Mouse (Mus musculus): Measurements from ENCODE around the gene Rfesd.

The Rfesd gene

DNA sequence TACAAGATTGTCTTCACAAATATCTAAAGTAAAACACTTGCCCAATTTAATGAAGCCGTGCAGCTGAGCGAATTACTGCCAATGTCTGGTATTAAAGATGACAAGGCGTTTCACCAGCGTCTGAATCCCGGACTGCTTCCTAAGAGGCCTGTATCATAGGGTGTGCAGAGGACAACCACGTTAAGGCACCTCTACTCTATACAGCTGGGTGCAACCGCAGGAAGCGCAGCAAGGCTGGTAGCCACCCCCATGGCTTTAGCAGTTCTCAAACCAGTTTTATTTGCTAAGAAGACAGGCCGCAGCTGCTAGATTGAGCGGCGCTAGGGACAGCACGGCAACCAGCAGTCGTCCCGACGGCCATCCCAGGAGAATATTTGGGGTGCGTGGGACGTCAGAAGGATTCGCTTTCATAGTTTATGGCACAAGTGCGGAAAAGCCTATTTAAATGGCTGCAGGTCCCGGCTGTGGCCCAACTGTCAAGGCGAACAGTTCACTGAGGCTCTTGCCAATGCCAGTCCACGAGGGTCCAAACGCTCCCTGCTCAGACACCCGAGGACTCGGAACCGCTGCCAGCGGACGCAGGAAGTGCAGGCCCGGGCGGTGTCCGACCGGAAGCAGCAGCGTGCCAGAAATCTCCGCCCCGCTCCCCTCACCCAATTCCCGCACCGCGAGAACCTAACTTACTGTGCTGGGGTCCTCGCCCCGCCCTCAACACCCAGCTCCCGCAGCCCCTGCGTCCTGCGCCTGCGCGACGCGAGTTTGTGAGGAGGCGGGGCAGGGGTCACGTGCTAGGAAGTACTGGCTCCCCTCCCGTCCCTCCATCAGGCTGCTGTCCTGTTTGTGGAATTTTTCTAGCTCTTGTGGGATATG is at the start of gene Rfesd:
TSS of gene Rfesd (minus strand) at position 746 of the 870 bp plus-strand sequence.
- in situ Hi-C loops (cut with MboI, MseI): loop anchor here (10.0 kb wide), 1 partner anchor 1757 kb away; no protein-coding TSS in a partner anchor

- in situ Hi-C loops (cut with MboI, MseI): no loop called here
Measured at GRCm38 (mm10) chr13:76064363-76064945, 45.9 kb upstream of the Rfesd start.

DNA sequence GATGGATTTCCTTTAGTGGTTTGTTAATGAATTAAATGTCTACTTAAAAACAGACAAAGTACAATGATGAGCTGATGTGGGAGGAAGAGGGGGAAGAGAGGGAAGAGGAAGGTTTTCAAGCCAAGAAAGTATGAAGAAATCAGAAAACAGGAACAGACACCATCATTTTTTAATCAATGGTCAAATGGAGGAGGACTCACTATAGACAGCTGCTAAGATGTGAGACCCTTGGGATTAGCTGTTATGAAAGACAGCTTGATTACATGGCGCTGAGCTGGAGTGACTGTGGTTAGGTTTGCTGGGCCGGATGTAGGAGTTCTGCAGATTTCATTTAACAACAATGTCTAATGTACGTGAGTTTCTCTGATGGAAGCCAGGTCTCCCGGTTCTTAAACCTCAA is 45.0 kb upstream of the Rfesd start:
- in situ Hi-C loops (cut with MboI, MseI): no loop called here

DNA sequence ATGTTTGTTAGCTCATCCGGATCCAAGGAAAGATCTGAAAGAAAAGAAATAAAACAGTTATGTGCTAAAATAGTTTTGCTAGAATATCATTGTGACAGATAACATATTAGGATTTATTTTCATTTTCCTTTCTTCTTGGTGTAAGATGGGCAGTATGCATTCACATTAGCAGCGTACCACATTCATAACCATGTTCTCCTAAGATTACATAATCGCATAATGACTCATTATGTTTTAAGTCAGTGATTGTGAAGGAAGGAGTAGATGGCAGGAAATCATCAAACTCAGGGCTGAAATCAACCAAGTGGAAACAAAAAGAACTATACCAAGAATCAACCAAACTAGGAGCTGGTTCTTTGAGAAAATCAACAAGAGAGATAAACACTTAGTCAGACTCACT is 44.0 kb upstream of the Rfesd start:
- in situ Hi-C loops (cut with MboI, MseI): no loop called here

DNA sequence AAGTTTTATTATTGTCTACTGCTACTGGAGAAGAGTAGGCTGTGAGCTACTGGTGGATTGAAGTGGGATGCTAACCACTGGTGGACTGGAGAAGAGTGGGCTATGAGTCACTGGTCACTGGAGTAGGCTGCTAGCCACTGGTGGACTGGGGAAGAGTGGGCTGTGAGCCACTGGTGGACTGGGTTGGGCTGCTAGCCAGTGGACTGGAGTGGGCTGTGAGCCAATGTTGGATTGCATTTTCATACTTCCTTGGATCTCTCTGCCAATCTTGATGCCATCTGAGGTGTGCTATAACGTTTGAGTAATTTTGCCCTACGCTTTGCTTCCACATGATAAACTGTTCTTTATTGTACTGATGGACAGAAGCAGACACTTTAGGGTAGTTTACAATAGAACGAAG is 43.6 kb upstream of the Rfesd start:
- in situ Hi-C loops (cut with MboI, MseI): no loop called here

- in situ Hi-C loops (cut with MboI, MseI): no loop called here
Measured at GRCm38 (mm10) chr13:76059591-76059990, 41.1 kb upstream of the Rfesd start.

DNA sequence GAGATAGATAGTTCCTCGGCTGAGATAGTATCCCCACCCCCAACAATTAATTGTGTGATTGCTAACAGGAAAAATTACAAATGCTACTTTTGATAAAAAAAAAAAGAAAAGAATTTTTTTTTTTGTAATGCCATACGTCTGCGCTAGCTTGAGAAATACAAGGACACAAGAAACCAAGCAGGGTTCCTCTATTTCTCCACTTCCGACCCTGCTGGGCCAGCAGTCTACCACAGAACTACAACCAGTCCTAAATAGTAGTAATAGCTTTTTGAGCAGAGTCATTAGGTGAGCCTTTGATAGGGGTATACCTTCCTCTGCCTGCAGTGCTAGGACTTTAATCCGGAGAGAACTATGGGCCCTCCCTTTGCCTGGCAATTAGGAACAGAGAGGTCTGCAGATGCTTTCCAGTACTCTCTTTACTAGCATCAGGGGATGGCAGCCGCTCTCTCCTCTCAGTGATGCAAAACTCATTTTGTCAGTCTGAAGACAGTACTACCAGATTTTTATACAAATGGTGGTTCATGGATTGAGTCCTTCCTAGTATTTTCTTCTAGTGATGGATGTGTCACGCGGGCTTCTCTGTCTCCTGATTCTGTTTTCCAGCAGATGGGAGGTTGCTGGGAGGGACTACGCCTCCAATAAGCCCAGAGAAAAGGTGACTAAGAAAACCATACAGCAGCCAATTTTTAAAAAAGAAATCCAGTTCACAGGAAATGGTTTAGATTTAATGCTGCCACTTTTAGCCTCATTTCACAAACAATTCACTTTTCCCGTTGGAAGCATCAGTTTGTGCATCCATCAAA is 38.9 kb upstream of the Rfesd start:
- in situ Hi-C loops (cut with MboI, MseI): no loop called here

DNA sequence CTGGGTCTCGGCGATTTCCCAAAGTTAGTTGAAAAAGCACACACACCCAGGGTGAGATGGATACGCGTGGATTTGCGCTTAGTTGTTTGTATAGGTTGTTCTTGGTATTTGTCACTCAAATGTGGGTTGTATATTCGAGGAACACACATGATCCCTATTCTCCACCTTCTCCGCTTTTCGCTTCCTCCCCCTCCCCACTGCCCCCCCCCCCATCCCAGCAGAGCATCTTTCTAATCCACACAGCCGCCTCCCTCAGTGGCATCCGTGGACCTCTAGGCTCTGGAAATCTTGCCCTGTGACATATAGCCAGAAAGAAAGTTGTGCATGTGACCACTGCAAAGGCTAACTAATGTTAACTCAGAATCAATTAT is 38.4 kb upstream of the Rfesd start, which contains the start of gene Gpr150:
TSS of gene Gpr150 (minus strand) at position 101 of the 371 bp plus-strand sequence.
- in situ Hi-C loops (cut with MboI, MseI): no loop called here

GRCm38 (mm10) chr13:76056261-76056724 is 37.8 kb upstream of the Rfesd start:
- in situ Hi-C loops (cut with MboI, MseI): no loop called here

DNA sequence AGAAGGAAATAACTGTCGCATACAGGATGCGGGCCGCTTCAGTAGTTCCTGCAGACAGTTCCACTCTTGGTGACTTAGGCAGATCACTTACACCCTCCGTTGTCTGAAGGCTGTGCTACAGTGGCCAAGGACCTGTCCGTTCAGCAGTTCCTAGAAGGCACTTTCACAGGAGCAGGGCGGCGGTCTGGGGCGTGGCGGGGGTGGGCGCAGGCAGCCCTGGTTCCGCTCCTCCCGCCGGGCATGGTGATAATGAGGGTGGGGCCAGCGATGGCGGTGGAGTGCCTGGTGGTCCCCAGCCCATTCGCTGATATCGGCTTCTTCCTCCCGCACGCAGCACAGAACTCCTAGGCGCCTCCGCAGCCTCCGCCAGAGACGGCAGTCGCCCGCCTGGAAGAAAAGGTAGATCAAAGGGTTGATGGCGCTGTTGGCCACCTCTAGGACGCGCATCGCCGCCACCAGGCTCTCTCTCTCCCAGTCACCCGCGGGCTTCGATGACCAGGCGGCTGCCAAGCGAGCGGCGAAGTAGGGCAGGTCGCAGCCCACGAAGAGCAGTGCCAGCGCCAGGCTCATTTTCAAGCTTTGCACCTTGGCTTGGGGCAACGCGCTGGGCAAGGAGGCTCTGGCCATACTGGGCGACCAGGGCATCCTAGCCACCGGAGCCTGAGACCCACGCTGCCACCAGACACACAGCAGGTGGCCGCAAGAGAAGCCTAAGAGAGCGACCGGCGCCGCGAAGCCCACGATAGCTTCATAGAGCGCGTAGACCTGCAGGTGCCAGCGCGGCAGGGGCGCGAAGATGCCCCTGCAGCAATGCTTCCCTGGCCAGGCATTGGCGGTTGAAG is 37.1 kb upstream of the Rfesd start:
- in situ Hi-C loops (cut with MboI, MseI): no loop called here

GRCm38 (mm10) chr13:76044971-76045370 is 26.5 kb upstream of the Rfesd start:
- in situ Hi-C loops (cut with MboI, MseI): no loop called here

- in situ Hi-C loops (cut with MboI, MseI): no loop called here
Measured at GRCm38 (mm10) chr13:76042455-76042854, 23.9 kb upstream of the Rfesd start.

DNA sequence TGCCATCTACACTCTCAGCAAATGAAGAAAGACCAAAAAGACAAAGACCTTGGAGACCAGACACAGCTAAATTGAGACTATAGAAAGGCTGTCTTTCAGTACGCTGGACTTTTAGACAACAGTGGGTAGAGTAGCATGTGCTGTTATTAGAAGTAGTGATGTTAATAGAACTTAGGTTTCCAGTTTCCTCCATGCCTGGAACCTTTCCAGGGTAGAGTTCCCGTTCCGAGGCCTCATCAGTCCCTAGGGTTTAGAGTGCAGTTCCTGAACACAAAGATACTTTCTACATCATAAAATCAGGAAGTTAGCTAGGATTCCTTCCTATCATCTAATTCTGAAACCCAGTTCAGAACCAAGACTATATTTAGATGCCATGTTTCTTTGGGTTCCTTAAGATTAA is 6.1 kb upstream of the Rfesd start:
- in situ Hi-C loops (cut with MboI, MseI): loop anchor here (10.0 kb wide), 1 partner anchor 190 kb away; the partner anchor contains the start of gene Glrx

DNA sequence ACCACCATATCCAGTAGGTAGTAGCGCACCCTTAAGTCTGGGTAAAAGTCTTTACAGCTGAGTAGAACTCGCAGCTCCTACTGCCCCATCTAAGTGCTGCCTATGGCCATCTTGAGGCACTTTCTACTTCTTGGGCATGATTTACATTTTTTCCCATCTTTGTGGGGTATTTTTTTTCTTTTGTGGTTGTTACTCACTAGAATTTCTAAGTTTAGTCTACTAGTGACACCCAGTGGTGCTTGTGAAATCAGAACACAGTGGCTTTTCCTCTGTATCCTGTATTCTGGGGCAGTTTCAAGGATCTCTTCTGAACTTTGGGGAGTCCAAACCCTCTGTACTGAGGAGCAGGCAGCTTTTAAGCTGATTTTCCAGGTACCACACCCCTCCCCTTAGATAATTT is 3.3 kb upstream of the Rfesd start:
- in situ Hi-C loops (cut with MboI, MseI): loop anchor here (10.0 kb wide), 1 partner anchor 187 kb away; the partner anchor contains the start of gene Glrx

GRCm38 (mm10) chr13:76018844-76019400 is 403 bp upstream of the Rfesd start:
- in situ Hi-C loops (cut with MboI, MseI): loop anchor here (10.0 kb wide), 1 partner anchor 1756 kb away; no protein-coding TSS in a partner anchor

GRCm38 (mm10) chr13:76017465-76017864 is 1.1 kb downstream of the Rfesd start:
- in situ Hi-C loops (cut with MboI, MseI): loop anchor here (10.0 kb wide), 1 partner anchor 1757 kb away; no protein-coding TSS in a partner anchor

- in situ Hi-C loops (cut with MboI, MseI): loop anchor here (10.0 kb wide), 1 partner anchor 1760 kb away; no protein-coding TSS in a partner anchor
Measured at GRCm38 (mm10) chr13:76014511-76014910, 4.0 kb downstream of the Rfesd start.

- in situ Hi-C loops (cut with MboI, MseI): no loop called here
Measured at GRCm38 (mm10) chr13:76003272-76003671, 15.2 kb downstream of the Rfesd start.

DNA sequence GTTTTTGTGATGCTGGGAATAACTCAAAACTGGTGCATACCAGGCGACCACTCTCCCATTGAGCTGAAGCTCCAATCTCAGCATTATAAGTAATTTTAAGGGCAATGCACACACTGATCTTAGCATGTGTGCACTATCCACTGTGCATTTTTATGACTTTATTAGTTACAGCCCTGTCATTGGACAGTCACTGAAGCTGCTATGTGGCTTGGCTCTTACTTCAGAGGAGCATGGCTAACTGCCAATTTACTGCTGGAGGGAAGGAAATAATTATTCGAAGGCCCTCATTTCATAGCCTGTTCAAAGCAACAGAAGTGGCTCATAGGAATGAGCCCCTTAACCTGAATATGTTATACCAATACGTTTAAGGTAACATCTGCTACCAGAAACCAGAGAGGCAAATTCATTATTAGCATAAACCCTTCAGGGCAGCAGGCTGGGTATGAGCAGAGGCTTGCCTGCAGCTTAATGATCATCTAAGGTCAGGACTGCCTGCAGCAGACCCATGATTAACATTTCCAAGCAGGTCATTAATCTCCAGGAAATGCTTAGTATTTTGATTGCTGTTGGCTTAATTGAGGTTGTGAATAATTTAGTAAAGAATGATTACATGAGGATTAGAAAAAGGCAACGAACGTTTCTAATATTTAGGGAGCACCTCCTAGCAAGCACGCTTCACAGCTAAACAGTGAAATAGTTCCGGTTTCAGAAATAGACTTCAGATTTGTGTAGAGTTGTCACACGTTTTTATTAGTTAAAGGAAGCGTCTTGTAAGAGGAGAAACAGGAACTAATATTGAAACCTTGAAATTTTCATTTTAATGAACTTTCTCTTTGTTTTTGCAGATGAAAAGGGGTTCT is 26.1 kb downstream of the Rfesd start:
- in situ Hi-C loops (cut with MboI, MseI): no loop called here

Measured in T-helper 1 cell (primary cell).